Mouse (Mus musculus) stomach, postnatal 0 days (tissue): ENCODE data around the gene Bbx.

Experiments used
- CTCF ChIP-seq: IDR thresholded peaks from 2 replicates; pipeline ENCODE4 v1.5.1; 2016; ENCODE audit warnings: antibody characterized with exemption, low read depth, mild to moderate bottlenecking, moderate library complexity
- EP300 ChIP-seq: optimal IDR thresholded peaks from 2 replicates; pipeline ENCODE3; 2016; ENCODE audit warnings: antibody characterized with exemption

GRCm38 (mm10) chr16:50395928-50396612 is 36.1 kb downstream of the Bbx start:
- no peak for TF ChIP-seq EP300
- TF ChIP-seq CTCF = no peak
